Mouse (Mus musculus) gastrocnemius, adult 8-10 months (tissue): Measurements from ENCODE around the gene Tmem117. TPM values are rescaled to one million over a fixed set of nuclear protein-coding genes. Genes with fewer than 3 reads are reported as not detected.

Source experiments
- DNase-seq, 2 experiments: peaks; one replicate each; pipeline ENCODE4 v3.0.0; 2022; ENCODE audit warnings: low spot score in 2 of 2
- total RNA-seq, 4 experiments: library from RNA; stranded (reverse); gene quantifications; 2 replicates each; pipeline ENCODE4 v1.2.4; 2022

The Tmem117 gene
- total RNA-seq, 4 experiments from 2014 or later = 16.1 to 18.1 (median 16.5) TPM

DNA sequence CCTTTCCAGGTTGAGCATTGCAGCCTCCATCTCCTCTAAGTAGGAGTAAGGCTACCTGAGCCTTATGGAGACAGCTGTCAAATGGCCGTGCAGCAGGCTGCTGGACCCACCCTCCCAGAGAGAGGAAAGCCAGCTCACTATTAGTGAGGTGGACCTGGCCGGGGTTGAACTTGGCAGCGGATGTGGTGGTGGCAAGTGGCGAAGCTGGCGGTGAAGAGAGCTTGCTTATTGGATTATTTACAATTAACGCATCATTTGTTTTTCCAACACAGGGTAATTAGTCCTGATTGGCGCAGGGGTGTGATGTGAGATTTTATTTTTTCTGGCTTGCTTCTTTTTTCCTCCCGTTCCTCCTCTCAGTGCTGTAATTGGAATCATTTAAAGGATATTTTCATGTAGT lies 19.4 kb downstream of the Tmem117 start:
- no peak for DNase-seq

DNA sequence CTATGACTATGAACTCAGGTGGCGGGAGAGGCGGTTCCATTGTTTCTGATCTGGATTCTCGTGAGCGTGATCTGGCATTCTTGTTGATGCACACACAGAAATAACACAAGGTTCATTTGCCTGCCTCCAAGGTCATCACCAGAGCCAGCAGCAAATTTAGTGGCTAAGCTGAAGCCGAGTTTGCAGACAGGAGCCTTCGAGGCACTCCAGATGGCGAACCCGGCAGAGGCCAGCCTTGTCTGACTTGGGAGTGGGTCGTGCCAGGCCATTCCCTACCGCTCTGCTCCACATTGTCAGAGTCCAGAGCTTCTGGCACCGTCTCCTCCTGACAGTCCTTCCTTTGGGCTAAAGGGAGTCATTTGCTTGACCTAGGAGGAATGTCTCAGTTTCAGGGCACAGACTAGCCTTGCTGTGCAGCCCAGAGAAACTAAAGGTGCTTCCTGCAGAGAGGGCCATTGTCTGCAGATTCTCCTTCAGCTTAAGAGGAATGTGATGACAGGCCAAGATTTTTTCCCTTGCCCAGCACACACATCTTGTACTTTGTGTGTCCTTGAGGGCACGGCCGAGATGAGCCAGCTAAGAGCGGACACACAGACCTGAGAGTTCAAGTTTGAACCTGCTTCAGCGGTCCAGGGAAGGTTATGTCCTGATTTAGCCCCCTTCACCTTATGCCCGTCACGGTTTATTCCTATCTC lies 20.2 kb downstream of the Tmem117 start:
- no peak for DNase-seq

DNA sequence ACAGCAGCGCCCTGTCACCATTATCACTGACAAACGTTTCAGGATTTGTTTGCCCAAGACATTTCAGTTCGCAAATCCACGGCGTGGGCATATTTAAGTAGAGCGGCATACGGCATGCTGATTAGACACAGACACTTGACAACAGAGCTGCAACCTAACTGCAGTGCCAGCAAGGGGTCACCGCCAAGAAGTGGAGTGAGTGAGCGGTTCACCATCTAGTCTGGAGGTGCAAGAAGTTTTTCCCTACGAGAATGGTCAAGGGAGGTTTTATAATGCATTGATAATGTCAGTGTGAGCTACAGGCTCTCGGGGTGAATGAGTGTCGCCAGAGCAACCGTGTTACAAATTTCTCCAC lies 20.7 kb downstream of the Tmem117 start:
- no peak for DNase-seq

DNA sequence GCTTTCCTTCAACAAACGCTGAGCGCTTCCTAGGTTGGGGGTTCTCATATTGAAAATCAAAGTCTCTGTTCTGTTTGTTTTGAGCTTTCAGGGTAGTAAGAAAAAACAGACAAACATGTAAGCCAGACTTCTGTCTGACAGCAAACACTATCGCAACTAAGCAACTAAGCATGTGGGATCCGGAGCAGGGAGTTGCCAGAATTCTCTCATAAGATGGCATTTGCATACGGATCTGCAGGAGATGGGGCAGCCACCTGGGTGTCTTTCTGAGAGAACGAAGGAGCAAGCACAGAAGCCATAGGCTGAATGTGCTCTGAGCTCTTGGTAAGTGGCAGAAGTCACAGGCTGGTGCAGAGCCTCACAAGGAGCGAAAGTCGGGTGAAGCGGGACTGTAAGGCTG lies 22.3 kb downstream of the Tmem117 start:
- no peak for DNase-seq

DNA sequence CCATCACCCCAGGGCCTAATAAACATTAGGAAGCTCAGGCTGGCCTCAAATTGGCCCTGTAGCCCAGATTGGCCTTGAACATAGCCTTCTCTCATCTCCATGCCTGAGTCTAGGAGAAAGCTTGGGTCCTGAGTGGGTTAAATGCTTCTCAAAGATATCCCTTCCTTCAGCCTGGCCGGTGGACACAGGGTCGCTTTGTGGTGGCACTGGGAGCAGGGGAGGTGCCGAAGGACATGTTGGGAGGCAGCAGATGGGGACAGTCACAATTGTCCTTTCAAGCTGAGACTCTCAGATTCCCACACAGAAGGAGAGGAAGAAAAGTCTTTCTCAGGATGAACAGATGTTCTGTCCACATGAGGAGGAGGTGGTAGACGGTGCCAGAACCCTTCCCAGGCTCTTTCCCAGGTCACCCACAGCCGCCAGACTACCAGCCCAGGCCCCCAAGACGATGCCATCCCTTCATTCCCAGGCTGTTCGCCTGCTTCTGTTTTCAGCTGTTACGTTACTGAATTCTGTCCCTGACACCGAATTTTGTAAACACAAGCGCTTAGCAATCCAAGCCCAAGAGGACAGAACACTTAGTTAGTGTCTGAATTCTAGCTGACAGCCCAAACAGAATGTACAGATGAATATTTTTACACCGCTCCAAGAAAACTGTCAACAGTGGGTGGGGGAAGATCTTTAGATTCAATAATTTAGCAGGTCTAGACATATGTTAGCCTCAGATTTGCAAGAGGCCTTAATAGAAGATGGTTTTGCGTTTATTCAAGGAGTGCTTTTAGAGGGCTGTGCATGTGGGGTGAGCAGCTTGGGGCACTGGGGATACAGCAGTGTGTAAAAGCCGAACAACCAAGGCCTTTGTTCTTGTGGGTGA lies 23.2 kb downstream of the Tmem117 start:
- no peak for DNase-seq

DNA sequence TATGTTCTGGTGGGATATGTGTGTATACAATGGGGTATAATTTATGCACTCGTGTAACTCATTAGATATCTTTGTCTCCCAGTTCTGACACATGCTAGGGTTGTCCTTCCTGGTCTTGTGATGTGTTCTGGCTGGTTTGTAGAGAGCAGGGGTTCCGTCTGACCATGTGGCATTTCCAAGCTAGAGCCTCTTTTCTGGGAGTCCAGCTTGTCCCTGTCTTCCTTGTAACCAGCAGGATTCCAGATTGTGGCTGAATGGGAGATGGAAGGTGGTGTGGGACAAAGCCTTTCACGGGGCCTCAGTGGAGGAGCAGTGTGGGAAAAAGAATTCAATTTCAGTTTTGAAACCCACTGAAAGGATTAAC lies 23.8 kb downstream of the Tmem117 start:
- DNase-seq = no peak

DNA sequence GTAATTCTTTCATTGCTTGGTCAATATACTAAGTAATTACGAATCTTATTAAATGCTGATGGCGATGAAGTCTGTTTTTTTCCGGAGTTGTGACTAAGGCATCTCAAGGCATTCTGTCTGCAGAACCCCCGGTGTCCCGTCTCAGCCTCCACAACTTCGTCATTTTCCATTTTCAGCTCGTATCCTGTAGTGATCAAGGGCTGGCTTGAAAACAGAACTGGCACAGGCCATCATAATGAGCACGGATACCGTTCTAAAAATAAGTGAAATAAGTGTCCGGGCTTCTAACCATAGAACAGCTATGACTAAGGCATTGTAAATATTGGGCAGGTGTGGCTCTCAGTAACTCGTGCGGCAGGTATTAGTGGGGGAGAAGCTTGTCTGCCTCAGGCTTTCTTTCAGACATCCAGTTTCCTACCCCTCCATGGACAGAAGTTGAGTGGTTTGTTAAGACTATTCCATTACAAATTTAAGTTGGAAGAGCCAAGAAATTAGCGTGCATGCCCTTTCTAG lies 26.8 kb downstream of the Tmem117 start:
- DNase-seq = peak; percentile 27 to 51

DNA sequence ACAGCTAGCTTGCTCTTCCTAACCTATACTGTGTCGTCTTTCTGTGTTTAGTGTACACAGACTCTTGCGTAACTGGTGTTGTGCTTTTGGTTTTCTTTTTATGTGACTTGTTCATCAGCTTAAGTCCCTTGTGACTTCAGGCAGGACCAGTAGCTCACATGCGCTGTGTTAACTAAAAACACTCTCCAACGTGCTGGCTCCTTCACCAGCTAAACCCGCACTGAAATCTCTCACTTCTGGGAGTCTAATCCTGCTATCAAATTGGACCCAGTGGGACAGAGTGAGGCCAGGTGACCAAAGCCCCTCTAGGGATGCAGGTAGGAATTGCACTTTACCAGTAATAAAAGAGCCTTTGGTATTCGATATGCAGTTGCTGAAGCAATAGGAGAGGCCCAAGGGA lies 28.9 kb downstream of the Tmem117 start:
- no peak for DNase-seq

DNA sequence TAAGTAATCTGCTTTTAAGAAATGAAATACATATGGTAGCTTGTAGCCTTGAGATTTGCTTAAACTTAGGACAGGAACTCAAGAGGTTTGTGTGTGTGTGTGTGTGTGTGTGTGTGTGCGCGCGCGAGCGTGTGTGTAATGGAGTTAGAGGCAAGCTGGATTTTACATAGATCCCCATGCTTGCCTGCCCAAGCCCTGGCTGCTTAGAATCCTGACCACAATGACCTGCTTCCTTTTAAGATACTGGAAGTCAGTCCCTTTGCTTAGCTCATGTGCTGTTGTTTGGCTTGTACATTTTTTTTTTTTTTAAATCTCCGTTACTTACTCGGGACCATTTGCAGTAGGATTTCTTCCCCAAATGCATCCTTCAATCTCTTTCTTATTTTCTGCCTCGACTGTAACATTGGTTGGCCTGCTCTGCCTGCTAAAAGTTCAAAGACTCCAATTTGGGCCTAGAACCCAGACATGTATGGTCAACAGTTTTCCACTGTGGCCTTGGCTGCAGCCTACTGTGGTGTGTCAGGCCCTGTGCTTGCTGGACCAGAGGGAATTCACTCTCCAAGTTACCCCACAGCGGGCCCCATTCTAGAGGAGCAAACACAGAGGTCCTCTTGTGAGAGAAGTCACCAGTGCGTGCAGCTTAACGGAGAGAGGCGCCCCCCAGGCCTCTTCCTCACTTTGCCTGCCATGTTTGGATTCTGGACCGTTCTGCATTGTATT lies 29.5 kb downstream of the Tmem117 start:
- DNase-seq = no peak

DNA sequence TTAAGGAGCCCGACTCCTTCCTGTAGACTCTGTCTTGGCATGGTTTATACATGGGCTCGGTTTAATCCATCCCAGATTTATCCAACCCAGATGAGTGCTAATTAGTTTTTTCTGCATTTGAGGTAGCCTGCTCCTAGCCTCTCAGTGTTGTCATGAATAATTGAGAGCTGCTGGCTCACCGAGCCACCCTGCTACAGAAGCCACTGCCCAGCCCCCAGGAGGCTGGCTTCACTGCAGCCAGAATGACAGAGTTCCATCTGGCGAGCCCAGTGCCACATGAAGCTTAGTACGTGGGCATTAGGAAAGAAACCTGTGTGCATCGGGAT lies 30.0 kb downstream of the Tmem117 start:
- DNase-seq = no peak

DNA sequence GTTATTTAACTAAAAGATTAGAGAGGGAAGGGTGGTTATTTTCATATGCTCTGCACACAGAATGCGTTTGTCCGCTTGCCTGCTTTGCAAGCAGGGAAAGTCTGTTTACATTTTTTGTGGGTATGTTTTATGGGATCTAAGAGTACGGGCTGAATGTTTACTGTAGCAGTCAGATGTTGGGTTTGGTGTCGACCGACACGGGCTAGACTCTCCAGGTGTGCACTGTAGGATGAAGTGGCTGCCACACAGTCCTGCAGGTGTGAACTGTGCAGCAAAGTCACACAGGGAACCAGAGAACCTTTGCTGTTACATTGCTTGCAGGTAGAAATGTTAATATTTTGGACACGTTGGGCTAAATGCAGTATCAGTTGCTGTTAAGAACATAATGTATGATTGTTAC lies 31.9 kb downstream of the Tmem117 start:
- no peak for DNase-seq

DNA sequence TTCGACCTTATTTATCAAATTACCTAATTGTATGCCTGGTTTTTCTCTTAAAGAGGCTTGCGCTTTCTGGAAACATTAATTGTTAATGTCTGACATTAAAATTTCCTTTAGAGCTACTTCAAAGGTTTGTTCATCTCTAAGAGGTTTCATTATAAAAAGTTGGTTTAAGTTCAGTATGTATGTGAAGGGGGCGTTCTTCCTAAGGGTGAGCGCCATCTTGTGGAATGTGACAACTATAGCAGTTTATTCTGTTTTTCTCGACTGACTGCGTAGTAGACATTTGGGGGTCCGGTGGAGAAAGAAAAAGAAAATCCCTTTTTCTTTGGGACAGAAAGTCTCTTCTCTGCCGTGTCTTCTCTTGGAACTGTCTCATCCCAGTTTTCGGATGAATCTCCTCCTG lies 32.4 kb downstream of the Tmem117 start:
- DNase-seq = no peak

DNA sequence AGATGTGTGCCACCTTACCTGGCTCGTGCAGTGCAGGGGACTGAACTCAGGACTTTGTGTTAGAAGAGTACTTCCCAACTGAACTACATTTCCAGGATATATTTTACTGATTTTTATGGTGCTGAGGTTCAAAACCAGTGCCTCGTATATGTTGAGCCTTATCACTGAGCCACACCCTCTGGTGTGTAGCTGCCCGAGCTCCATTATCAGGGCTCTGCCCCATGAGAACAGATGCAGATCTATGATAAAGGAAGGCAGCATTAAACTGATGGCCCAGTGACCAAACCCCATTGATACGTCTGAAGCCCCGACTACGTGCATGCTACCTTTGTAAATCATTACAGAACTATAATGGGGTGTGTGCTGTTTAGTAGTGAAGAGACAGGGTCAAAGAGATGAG lies 35.6 kb downstream of the Tmem117 start:
- no peak for DNase-seq

DNA sequence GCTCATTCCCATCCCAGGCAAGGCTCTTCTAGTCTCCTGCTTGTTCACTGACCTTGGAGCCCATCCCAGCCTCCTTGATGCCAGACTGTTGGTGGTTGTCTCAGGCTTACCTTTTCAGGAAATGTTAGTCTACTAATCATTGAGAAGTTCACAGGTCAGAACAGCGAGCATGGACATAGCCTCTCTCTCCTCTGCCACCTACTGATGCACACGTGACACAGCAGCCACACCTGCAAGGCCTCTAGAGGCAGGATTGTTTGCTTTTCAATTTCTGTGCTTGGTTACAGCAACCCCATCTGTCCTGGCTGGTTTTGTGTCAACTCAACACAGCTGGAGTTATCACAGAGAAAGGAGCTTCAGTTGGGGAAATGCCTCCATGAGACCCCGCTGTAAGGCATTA lies 52.1 kb downstream of the Tmem117 start:
- DNase-seq = no peak

DNA sequence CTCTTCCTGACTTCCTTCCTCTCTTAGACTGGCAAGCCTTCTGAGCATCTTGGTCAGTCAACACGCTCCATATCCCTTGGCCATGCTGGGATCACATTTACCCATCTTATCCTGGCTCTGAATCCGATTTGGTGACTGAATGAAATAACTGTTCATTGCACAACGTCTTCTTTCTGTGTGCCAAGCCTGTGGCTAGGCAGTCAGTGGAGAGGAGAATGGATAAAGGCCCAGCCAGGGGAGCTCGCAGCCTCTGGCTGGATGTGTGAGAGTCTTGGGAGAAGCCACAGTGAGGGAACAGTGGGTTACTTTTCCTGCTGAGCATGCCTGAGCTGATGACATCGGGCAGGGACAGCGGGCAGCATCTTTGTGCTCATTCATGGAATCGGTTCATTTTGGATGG lies 55.2 kb downstream of the Tmem117 start:
- DNase-seq = no peak

DNA sequence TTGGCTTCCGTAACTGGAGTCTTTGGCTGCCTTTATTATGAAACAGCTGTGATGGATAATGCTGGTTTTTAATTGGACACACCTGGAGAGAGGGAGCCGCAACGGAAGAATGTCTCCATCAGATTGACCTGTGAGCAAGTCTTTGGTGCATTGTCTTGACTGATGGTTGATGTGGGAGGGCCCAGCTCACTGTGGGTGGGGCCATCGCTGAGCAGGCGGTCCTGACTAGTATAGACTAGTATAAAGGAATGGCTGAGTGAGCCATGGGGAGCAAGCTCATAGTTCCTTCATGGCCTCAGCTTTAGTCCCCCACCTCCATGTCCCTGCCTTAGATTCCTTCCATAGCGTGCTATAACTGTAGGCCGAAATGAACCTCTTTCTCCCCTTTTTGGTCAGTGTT lies 58.1 kb downstream of the Tmem117 start:
- DNase-seq = no peak

DNA sequence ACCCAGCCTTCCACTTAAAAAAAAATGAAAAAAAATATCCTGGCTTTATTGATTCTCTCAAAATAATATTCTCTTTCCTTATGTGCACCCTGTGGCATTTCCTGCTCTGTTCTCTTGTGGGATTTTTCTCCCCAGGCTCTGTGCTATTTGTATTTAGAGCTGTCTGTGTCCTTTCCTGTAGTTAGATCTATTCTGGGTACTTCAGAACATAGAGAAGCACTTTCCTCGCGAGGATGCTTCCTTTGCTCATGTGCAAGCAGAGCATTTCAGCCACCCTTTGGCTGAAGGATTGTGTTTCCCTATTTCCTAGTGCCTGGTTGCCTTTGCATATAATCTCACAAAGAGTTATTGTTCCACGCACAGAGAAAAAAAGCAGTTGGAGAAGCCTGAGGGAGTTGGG lies 58.6 kb downstream of the Tmem117 start:
- DNase-seq = no peak

DNA sequence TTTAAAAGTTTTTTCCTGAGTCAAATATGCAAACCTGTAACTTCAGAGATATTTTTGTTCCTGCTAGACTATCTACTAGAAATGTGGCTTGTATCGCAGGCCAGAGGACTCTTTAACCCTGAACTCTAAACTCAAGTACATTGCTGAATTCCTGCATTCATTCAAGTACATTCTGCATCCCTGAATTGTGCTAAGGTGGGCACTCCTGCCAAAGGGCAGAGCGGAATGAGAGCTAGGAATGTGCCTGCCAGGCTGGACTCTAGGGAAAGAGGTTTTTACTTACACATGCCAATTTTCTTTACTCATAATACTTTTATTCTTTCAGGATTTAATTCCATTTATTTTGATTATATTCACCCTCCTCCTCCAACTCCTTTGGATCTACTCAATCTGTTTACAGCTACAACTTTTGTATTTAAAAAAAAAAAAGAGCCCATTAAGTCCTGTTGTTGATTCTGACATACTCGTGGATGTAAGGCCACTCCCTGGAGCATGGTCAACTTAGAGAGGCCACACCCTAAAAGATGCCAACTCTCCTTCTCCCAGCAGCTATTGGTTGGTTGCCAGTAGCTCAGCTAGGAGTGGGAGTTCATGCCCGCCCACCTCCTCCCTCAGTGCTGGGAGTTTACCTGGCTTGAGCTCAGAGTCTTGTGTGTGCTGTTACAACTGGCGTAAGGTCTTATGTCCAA lies 60.3 kb downstream of the Tmem117 start:
- DNase-seq = no peak

DNA sequence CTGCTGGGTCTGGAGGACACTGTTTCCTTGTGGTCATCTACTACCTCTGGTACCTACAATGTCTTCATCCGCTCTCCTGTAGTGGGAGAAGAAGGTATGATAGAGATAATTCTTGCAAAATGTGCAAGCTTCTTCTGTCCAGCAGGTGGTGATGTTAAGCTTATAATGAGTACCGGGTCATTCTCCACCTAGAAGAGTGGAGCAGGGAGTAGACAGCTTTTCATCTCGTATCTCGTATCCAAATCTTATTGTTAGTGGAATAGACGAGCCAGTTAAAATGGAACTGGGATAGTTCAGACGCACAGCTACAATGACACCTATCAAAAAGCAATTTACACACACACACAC lies 60.8 kb downstream of the Tmem117 start:
- DNase-seq = no peak

DNA sequence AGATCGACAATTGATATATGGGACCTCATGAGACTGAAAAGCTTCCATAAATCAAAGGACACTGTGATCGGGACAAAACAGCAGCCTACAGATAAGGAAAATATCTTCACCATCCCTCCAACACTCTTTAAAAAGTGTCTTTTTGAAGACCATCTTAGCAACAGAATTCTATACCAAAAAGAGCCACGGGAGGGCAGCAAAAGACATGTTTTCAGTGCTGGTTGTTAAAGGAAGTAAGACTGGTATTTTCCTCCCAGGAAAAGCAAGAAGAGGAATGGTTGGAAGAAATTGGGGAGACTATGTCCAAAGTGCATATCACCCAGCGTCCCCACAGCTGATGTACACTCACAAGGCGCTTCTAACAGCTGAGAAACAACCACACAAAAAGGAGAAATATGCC lies 93.7 kb downstream of the Tmem117 start:
- DNase-seq = no peak

DNA sequence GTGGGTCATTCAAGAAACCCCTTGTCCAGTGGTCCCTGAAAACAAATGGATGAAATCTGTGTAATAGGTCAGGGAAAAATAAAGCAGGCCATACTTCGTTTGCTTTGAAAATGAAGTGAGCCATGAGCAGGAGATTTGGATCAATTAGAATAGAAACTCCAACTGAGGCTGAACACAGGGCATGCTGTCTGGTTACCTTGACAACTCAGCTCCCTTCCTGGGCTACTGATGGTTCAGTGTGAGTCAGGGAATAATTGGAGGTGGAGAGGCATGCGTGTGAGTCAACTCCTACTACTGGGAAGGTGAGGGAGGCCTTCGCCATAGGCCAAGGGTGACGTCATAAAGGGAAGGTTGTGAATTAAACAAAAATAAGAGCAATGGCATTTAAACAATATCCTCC lies 103.1 kb downstream of the Tmem117 start:
- DNase-seq = no peak

DNA sequence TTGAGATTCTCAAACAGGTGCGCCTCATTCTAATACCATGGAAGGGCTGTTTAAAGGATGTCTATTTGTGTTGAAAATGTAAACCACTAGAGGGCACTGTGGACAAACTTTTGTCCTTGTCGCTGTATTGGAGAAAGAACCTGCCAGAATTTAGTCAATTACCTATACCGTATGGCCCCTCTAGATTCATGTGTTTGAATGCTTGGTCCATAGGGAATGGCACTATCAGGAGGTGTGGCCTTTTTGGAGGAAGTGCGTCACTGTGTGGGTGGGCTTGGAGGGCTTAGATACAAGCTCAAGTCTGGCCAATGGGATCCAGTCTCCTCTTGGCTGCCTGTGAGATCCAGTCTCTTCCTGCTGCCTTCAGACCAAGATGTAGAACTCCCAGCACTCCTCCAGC lies 140.2 kb downstream of the Tmem117 start:
- DNase-seq = no peak
